Mouse (Mus musculus) neural tube, embryonic 13.5 days (tissue): ENCODE data around the gene Foxo3. TPM values are rescaled to one million over a fixed set of nuclear protein-coding genes. Genes with fewer than 3 reads are reported as not detected.

ENCODE experiments used
- ATAC-seq: fragments of 200-750 bp; cut with Nextera tagmentation; 2 replicates; pipeline ENCODE4 v1.8.0; 2017; ENCODE audit warnings: low read depth, mild to moderate bottlenecking, moderate TSS enrichment, moderate library complexity
- H3K27ac ChIP-seq: fragments of 300-500 bp; sonication (generic); replicated peaks from 2 replicates; pipeline ENCODE4 v1.5.1; 2015; ENCODE audit warnings: moderate library complexity, mild to moderate bottlenecking, inconsistent platforms
- H3K27me3 ChIP-seq: fragments of 300-500 bp; sonication (generic); 2 replicates; pipeline ENCODE4 v1.6.1; 2015; ENCODE audit warnings: mild to moderate bottlenecking, inconsistent platforms
- H3K36me3 ChIP-seq: fragments of 300-500 bp; sonication (generic); 2 replicates; pipeline ENCODE4 v1.6.1; 2015; ENCODE audit warnings: mild to moderate bottlenecking, inconsistent platforms
- H3K4me1 ChIP-seq: fragments of 300-500 bp; sonication (generic); replicated peaks from 2 replicates; pipeline ENCODE4 v1.6.1; 2015; ENCODE audit warnings: inconsistent platforms
- H3K4me2 ChIP-seq: fragments of 300-500 bp; sonication (generic); 2 replicates; pipeline ENCODE4 v1.6.1; 2015; ENCODE audit warnings: inconsistent platforms, mild to moderate bottlenecking, moderate library complexity
- H3K4me3 ChIP-seq: fragments of 300-500 bp; sonication (generic); 2 replicates; pipeline ENCODE4 v1.5.1; 2015; ENCODE audit warnings: mild to moderate bottlenecking, inconsistent platforms
- H3K9ac ChIP-seq: fragments of 300-500 bp; sonication (generic); 2 replicates; pipeline ENCODE4 v1.6.1; 2015; ENCODE audit warnings: moderate library complexity, mild to moderate bottlenecking, inconsistent platforms
- H3K9me3 ChIP-seq: fragments of 300-500 bp; sonication (generic); 2 replicates; pipeline ENCODE4 v1.6.1; 2016; ENCODE audit warnings: inconsistent platforms
- WGBS: fragments of 180-500 bp; shearing (Covaris S2); methylation state at CpG from one replicate; pipeline ENCODE4 v1.1.7; 2015; 5-methylcytosine and 5-hydroxymethylcytosine counted together
- polyA plus RNA-seq: library from polyadenylated mRNA; unstranded; fragments of >200 nt; fragmentation: Nextera tagmentation; extraction: Ambion mirVana; gene quantifications from 2 replicates; pipeline ENCODE4 v1.2.1, GENCODE M21; 2015

The Foxo3 gene
- polyA plus RNA-seq, 1 experiment from 2014 or later = 4.2 TPM

DNA sequence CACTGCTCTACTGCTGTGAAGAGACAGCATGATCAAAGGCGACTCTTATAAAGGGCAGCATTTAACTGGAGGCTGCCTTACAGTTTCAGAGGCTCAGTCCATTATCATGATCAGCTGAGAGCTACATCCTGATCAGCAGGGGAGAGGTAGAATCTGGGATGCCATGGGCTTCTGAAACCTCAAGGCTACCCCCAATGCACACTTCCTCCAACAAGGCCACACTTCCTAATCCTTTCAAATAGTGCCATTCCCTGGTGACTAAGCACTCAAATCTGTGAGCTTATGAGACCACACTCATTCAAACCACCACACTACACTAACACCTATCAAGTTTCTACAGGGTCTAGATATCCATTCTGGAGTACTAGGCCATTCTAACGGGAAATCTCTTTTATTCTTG, 65.9 kb downstream of the Foxo3 start:
- Histone ChIP-seq H3K36me3 (no peaks in the 10 kb centered on the region), H3K4me1 (peaks cover 21% of the 10 kb centered on the region), H3K27me3 (no peaks in the 10 kb centered on the region), H3K9ac (no peak overlapping the region), H3K4me2 (no peak overlapping the region), H3K9me3 (no peaks in the 10 kb centered on the region), H3K27ac (0 out of 2 replicates have a peak overlapping the region, but pooled peaks have one; percentile 3), H3K4me3 (no peak overlapping the region)
- ATAC-seq = no peak
- WGBS = 57% methylated on average over 2 of the region's 2 CpGs

- WGBS = 33% methylated on average over 6 of the region's 6 CpGs
- no peaks in the 10 kb centered on the region for H3K36me3 ChIP-seq
- no peak overlapping the region for H3K9ac ChIP-seq
- peaks cover 21% of the 10 kb centered on the region for H3K4me1 ChIP-seq
- H3K27ac ChIP-seq = 0 out of 2 replicates have a peak overlapping the region, but pooled peaks have one; percentile 3
- H3K4me3 ChIP-seq = no peak overlapping the region
- H3K9me3 ChIP-seq = no peaks in the 10 kb centered on the region
- ATAC-seq = no peak
- H3K27me3 ChIP-seq = no peaks in the 10 kb centered on the region
- H3K4me2 ChIP-seq = no peak overlapping the region
Observed at GRCm38 (mm10) chr10:42209809-42210208, 66.7 kb downstream of the Foxo3 start.

- H3K27ac ChIP-seq = no peak overlapping the region
- H3K4me3 ChIP-seq = no peak overlapping the region
- H3K9me3 ChIP-seq = no peaks in the 10 kb centered on the region
- 89% methylated on average over 12 of the region's 12 CpGs for WGBS
- H3K4me1 ChIP-seq = peaks cover 30% of the 10 kb centered on the region
- ATAC-seq = no peak
- no peak overlapping the region for H3K4me2 ChIP-seq
- no peak overlapping the region for H3K9ac ChIP-seq
- no peaks in the 10 kb centered on the region for H3K36me3 ChIP-seq
- no peaks in the 10 kb centered on the region for H3K27me3 ChIP-seq
Observed at GRCm38 (mm10) chr10:42207612-42208011, 68.9 kb downstream of the Foxo3 start.

DNA sequence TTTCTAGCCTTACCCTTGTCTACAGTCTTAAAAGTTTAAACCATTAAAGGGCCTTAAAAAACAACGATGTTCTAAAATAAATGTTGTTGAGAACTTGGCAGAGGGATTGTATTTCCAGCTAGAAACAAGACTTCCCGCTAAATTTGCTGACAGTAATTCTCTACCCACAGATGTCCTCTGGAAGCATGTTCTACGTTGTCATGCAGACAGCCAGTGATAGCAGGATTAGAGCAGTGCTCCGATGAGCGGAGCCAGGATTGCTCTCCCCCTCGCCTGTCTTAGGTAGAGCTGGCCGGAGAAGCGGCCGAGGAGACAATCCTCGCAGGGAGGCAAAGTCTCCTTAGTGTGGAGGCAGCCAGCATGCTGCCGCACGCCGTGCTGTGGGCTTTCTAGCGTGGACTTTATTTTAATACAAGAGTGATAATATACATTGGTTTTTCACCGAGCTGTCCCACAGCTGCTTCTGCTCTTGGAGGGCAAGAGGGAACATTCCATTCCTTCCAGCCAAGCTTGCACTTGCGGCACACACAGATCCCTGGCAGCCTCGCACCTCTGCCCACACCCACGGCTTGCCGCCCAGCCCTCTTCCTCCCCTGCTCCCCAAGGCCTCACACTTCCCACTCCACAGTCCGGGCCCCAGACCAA, 71.7 kb downstream of the Foxo3 start:
- H3K4me2 ChIP-seq = no peak overlapping the region
- ATAC-seq = no peak
- no peaks in the 10 kb centered on the region for H3K36me3 ChIP-seq
- H3K4me1 ChIP-seq = peaks cover 17% of the 10 kb centered on the region
- H3K27ac ChIP-seq = no peak overlapping the region
- H3K4me3 ChIP-seq = no peak overlapping the region
- no peaks in the 10 kb centered on the region for H3K27me3 ChIP-seq
- no peaks in the 10 kb centered on the region for H3K9me3 ChIP-seq
- H3K9ac ChIP-seq = no peak overlapping the region
- WGBS = 88% methylated on average over 20 of the region's 20 CpGs

GRCm38 (mm10) chr10:42203321-42204155, 73.0 kb downstream of the Foxo3 start:
- Histone ChIP-seq H3K27ac (0 out of 2 replicates have a peak overlapping the region, but pooled peaks have one; percentile 13), H3K4me1 (peaks cover 19% of the 10 kb centered on the region), H3K4me2 (no peak overlapping the region), H3K36me3 (no peaks in the 10 kb centered on the region), H3K9me3 (no peaks in the 10 kb centered on the region), H3K4me3 (no peak overlapping the region), H3K27me3 (no peaks in the 10 kb centered on the region), H3K9ac (no peak overlapping the region)
- 76% methylated on average over 18 of the region's 18 CpGs for WGBS
- no peak for ATAC-seq

GRCm38 (mm10) chr10:42202561-42202960, 74.0 kb downstream of the Foxo3 start:
- ATAC-seq = no peak
- Histone ChIP-seq H3K9me3 (no peaks in the 10 kb centered on the region), H3K4me1 (peaks cover 19% of the 10 kb centered on the region), H3K27me3 (no peaks in the 10 kb centered on the region), H3K4me3 (no peak overlapping the region), H3K9ac (no peak overlapping the region), H3K27ac (no peak overlapping the region), H3K4me2 (no peak overlapping the region), H3K36me3 (peaks cover 2% of the 10 kb centered on the region)
- WGBS = 64% methylated on average over 8 of the region's 8 CpGs

DNA sequence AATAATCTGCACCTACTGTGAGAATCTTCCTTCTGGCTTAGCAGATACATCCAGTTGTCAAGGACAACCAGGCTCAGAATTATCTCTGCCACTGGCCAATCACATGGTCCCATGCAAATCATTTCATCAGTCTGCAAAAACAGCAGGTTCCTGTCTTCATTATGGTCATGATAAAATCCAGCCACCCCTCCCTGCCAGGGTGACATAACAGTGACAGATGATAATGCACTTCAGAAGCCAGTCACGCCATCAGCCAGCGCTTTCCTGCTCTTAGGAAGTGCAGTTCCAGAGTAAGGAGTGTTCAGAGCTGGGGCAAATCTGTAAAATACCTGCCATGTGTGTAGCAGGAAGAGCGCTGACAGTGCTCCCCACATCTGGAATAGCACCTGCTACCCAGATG, 77.1 kb downstream of the Foxo3 start:
- ATAC-seq = no peak; the same call in 1 of the 2 replicates
- WGBS = 63% methylated on average over 3 of the region's 3 CpGs

GRCm38 (mm10) chr10:42198682-42199081, 77.9 kb downstream of the Foxo3 start:
- 74% methylated on average over 3 of the region's 3 CpGs for WGBS
- H3K36me3 ChIP-seq = peaks cover 15% of the 10 kb centered on the region

More for the DNA sequence above, 77.1 kb downstream of the Foxo3 start:
- no peak overlapping the region for H3K9ac ChIP-seq
- H3K36me3 ChIP-seq = peaks cover 15% of the 10 kb centered on the region
- H3K4me2 ChIP-seq = no peak overlapping the region
- peaks cover 6% of the 10 kb centered on the region; the same call in 1 of the 2 replicates for H3K9me3 ChIP-seq
- H3K4me1 ChIP-seq = peaks cover 19% of the 10 kb centered on the region
- H3K27me3 ChIP-seq = no peaks in the 10 kb centered on the region
- H3K27ac ChIP-seq = no peak overlapping the region
- H3K4me3 ChIP-seq = no peak overlapping the region

DNA sequence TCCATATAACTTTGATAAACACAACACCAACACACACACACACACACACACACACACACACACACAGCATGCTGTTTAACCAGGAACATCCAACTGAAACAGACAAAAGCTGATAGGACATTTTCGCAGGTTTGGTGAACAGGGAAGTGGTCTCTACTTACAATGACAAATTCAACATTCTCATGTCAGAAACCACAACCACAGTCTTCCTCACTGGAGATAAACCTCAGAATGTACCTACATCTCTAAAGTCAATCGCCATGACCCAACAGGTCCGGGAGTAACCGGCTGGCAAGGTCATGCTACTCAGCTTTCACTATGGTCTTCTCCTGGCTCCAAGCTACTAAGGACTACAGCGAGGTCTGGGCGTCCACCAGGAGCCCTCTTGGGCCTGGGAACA, 81.8 kb downstream of the Foxo3 start:
- Histone ChIP-seq H3K4me1 (peaks cover 14% of the 10 kb centered on the region), H3K4me2 (no peak overlapping the region), H3K27ac (no peak overlapping the region), H3K4me3 (no peak overlapping the region), H3K27me3 (no peaks in the 10 kb centered on the region), H3K9me3 (peaks cover 6% of the 10 kb centered on the region; the same call in 1 of the 2 replicates), H3K36me3 (peaks cover 15% of the 10 kb centered on the region), H3K9ac (no peak overlapping the region)
- 91% methylated on average over 6 of the region's 6 CpGs for WGBS
- no peak for ATAC-seq

More at GRCm38 (mm10) chr10:42198682-42199081, 77.9 kb downstream of the Foxo3 start:
- no peak overlapping the region for H3K4me2 ChIP-seq
- H3K4me3 ChIP-seq = no peak overlapping the region
- H3K27ac ChIP-seq = no peak overlapping the region
- no peak for ATAC-seq
- peaks cover 6% of the 10 kb centered on the region; the same call in 1 of the 2 replicates for H3K9me3 ChIP-seq
- H3K9ac ChIP-seq = no peak overlapping the region
- H3K4me1 ChIP-seq = peaks cover 12% of the 10 kb centered on the region
- H3K27me3 ChIP-seq = no peaks in the 10 kb centered on the region

DNA sequence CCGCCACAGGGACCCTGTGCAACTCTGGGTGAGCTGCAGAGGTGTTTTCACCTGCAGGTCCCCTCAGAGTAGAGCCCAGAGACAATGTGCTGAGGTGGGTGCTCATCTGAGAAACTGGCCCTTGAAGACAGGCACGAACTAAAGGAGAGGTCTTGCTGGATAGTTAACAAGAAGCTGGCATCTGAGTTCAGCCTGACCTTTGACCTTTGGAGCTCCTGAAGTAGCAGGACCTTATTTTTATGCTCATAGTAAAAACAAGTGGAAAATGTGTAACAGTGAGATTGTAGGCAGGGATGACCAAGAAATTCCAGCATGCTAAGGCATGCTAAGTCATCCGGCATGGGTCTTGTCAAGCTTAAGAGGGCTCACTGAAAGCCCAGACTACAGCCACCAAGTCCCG, 82.6 kb downstream of the Foxo3 start:
- WGBS = 86% methylated on average over 4 of the region's 4 CpGs
- Histone ChIP-seq H3K4me1 (peaks cover 8% of the 10 kb centered on the region; the same call in 1 of the 2 replicates), H3K36me3 (peaks cover 15% of the 10 kb centered on the region), H3K4me3 (no peak overlapping the region), H3K9ac (no peak overlapping the region), H3K9me3 (peaks cover 6% of the 10 kb centered on the region; the same call in 1 of the 2 replicates), H3K27me3 (no peaks in the 10 kb centered on the region), H3K27ac (no peak overlapping the region), H3K4me2 (no peak overlapping the region)
- no peak for ATAC-seq

- peaks cover 15% of the 10 kb centered on the region for H3K36me3 ChIP-seq
- H3K27ac ChIP-seq = no peak overlapping the region
- H3K4me1 ChIP-seq = peaks cover 18% of the 10 kb centered on the region
- H3K9me3 ChIP-seq = peaks cover 6% of the 10 kb centered on the region; the same call in 1 of the 2 replicates
- no peak overlapping the region for H3K4me2 ChIP-seq
- H3K4me3 ChIP-seq = no peak overlapping the region
- 38% methylated on average over 6 of the region's 6 CpGs for WGBS
- H3K9ac ChIP-seq = no peak overlapping the region
- H3K27me3 ChIP-seq = no peaks in the 10 kb centered on the region
- no peak for ATAC-seq
Observed at GRCm38 (mm10) chr10:42192951-42193350, 83.6 kb downstream of the Foxo3 start.

DNA sequence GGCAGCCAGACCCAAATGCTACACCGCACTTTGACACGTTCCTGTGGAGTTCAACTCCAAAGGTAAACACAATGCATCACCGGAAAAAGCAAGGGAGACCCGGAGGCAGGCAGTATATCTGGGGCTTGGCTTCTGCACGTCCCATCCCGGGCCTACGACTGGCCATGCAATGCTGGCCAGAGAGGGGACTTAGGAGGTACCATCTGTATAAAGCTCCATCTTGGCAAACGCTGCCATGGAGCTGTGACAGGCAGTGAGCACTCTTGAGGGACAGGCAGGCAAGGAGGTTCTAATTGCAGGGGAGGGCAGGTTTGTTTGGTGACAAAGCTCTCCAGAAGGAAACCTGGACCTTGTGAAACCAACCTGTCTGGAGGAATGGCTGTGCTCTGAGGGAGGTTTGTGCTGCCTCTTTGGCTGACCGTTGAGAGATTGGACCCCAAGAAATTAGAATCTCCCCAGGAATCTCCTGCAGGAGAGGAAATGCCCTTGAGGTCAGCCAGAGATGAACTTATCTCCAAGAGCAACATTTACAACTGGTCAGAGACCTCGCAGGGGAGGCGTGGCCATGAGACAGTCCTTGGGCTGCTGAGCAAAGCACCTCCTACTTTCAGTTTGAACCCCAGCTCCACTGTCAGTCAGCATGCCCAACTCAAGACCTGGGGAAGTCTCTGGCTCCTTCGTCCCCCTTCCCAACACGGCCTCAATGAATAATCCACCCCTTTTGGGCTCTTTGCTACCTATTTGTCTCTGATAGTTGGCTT, 86.7 kb downstream of the Foxo3 start:
- Histone ChIP-seq H3K27me3 (no peaks in the 10 kb centered on the region), H3K4me3 (no peak overlapping the region), H3K9ac (no peak overlapping the region), H3K27ac (no peak overlapping the region), H3K4me1 (peaks cover 19% of the 10 kb centered on the region), H3K4me2 (no peak overlapping the region), H3K9me3 (no peaks in the 10 kb centered on the region), H3K36me3 (peaks cover 11% of the 10 kb centered on the region)
- WGBS = 82% methylated on average over 13 of the region's 13 CpGs
- ATAC-seq = no peak
